Mouse (Mus musculus) hematopoietic stem cell, adult 5-6 weeks (primary cell): ENCODE measurements around the gene Rarb. TPM values are rescaled to one million over a fixed set of nuclear protein-coding genes. Genes with fewer than 3 reads are reported as not detected.

Source experiments
- ATAC-seq, 2 experiments: fragments of 125-278 bp in 1 of 2; replicated peaks in 1 of 2; 2 replicates each; pipeline ENCODE4 v1.8.0; 2016 to 2017; ENCODE audit warnings: inconsistent platforms in 2 of 2, mild to moderate bottlenecking in 2 of 2, moderate number of reproducible peaks in 2 of 2, low read depth in 1 of 2, moderate TSS enrichment in 1 of 2; ENCODE audit not compliant: low FRiP score in 2 of 2, poor library complexity in 2 of 2, severe bottlenecking in 2 of 2, insufficient read depth in 1 of 2, low TSS enrichment in 1 of 2
- total RNA-seq: library from RNA; stranded (forward); fragments of 172-1452, 232-1000 nt; gene quantifications from 2 replicates; pipeline ENCODE4 v1.2.3, GENCODE M21; 2017

Rarb gene
- total RNA-seq, 1 experiment from 2014 or later, result 0.94 TPM

GRCm38 (mm10) chr14:16561496-16562170, 257.3 kb downstream of the Rarb start:
- no peak for ATAC-seq

GRCm38 (mm10) chr14:16559294-16560217, 259.4 kb downstream of the Rarb start:
- peak; percentile 80 to 81 for ATAC-seq

GRCm38 (mm10) chr14:16558033-16558432, 260.9 kb downstream of the Rarb start:
- ATAC-seq, result no peak

- peak; percentile 83 for ATAC-seq
Observed at GRCm38 (mm10) chr14:16554643-16555459, 264.1 kb downstream of the Rarb start.

GRCm38 (mm10) chr14:16554319-16554642, 264.7 kb downstream of the Rarb start:
- ATAC-seq, result no peak

- ATAC-seq, result no peak
Observed at GRCm38 (mm10) chr14:16552293-16552692, 266.7 kb downstream of the Rarb start.

- no peak for ATAC-seq
Observed at GRCm38 (mm10) chr14:16551843-16552242, 267.1 kb downstream of the Rarb start.

- ATAC-seq, result peak in 1 of 2 experiments; percentile 36; a peak in 1 of 4 replicates
Observed at GRCm38 (mm10) chr14:16548200-16548576, 270.8 kb downstream of the Rarb start.

- no peak for ATAC-seq
Observed at GRCm38 (mm10) chr14:16547492-16548199, 271.3 kb downstream of the Rarb start.

GRCm38 (mm10) chr14:16544995-16545394, 274.0 kb downstream of the Rarb start:
- ATAC-seq, result no peak

- ATAC-seq, result no peak
Observed at GRCm38 (mm10) chr14:16541641-16542040, 277.3 kb downstream of the Rarb start.

- ATAC-seq, result no peak
Observed at GRCm38 (mm10) chr14:16537433-16537832, 281.5 kb downstream of the Rarb start.

GRCm38 (mm10) chr14:16528631-16529030, 290.3 kb downstream of the Rarb start:
- no peak for ATAC-seq

GRCm38 (mm10) chr14:16526120-16526519, 292.8 kb downstream of the Rarb start:
- no peak for ATAC-seq

- ATAC-seq, result no peak
Observed at GRCm38 (mm10) chr14:16525137-16525924, 293.6 kb downstream of the Rarb start.

- ATAC-seq, result no peak
Observed at GRCm38 (mm10) chr14:16522852-16523251, 296.1 kb downstream of the Rarb start.
